Mouse (Mus musculus) midbrain, embryonic 12.5 days (tissue): ENCODE measurements at regions not wholly inside any gene's neighbourhood (a gene's known extent, or its start where the extent isn't known, plus 50 kb on each side); places are given as distances from the start of the nearest gene placed in this dataset.
A peak's percentile ranks its signal among the peaks of the same experiment; 100 is the strongest.
"Not testable (repeated sequence)": the region's sequence is repeated elsewhere in the genome, so short reads cannot be mapped to it uniquely, and the experiment has no call there.

ENCODE experiments used
- ATAC-seq: fragments of 200-750 bp; cut with Nextera tagmentation; 2 replicates; pipeline ENCODE4 v1.8.0; 2017; ENCODE audit warnings: low read depth, moderate TSS enrichment, moderate library complexity; ENCODE audit not compliant: low FRiP score
- H3K27ac ChIP-seq: fragments of 300-500 bp; sonication (generic); replicated peaks from 2 replicates; pipeline ENCODE4 v1.5.1; 2016; ENCODE audit warnings: mild to moderate bottlenecking
- H3K27me3 ChIP-seq: fragments of 300-500 bp; sonication (generic); 2 replicates; pipeline ENCODE4 v1.6.1; 2016; ENCODE audit warnings: mild to moderate bottlenecking
- H3K36me3 ChIP-seq: fragments of 300-500 bp; sonication (generic); 2 replicates; pipeline ENCODE4 v1.6.1; 2016
- H3K4me1 ChIP-seq: fragments of 300-500 bp; sonication (generic); 2 replicates; pipeline ENCODE4 v1.6.1; 2016
- H3K4me2 ChIP-seq: fragments of 300-500 bp; sonication (generic); replicated peaks from 2 replicates; pipeline ENCODE4 v1.6.1; 2016; ENCODE audit warnings: mild to moderate bottlenecking, moderate library complexity
- H3K4me3 ChIP-seq: fragments of 300-500 bp; sonication (generic); 2 replicates; pipeline ENCODE4 v1.5.1; 2016; ENCODE audit warnings: mild to moderate bottlenecking
- H3K9ac ChIP-seq: fragments of 300-500 bp; sonication (generic); replicated peaks from 2 replicates; pipeline ENCODE4 v1.6.1; 2016; ENCODE audit warnings: mild to moderate bottlenecking, moderate library complexity
- H3K9me3 ChIP-seq: fragments of 300-500 bp; sonication (generic); 2 replicates; pipeline ENCODE4 v1.6.1; 2016; ENCODE audit warnings: mild to moderate bottlenecking
- WGBS: fragments of 180-500 bp; shearing (Covaris S2); methylation state at CpG from one replicate; pipeline ENCODE4 v1.1.7; 2016; 5-methylcytosine and 5-hydroxymethylcytosine counted together

DNA sequence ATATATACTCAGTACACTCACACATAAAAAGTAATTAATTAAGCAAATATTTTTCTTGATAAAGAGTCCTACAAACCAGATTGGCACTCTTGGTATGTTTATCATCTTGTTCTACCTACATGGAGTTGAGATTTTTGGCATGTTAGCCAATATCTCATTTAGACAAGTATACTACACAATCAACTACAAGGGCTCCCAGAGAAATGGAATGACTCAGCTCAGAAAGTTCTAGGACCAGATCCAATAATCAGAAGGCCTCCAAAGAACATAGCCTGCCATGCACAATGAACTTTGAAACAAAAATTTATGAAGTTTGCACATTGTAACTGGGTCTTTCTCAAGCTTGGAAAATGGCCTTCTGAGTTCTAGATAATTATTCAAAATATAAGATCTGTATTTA is 100.0 kb upstream of the Tbl1x start:
- no peak overlapping the region for H3K27ac ChIP-seq
- no peak for ATAC-seq
- no peaks in the 10 kb centered on the region for H3K27me3 ChIP-seq
- H3K4me2 ChIP-seq: no peak overlapping the region
- no peak overlapping the region for H3K4me3 ChIP-seq
- H3K36me3 ChIP-seq: no peaks in the 10 kb centered on the region
- H3K9me3 ChIP-seq: no peaks in the 10 kb centered on the region
- H3K4me1 ChIP-seq: no peaks in the 10 kb centered on the region
- H3K9ac ChIP-seq: no peak overlapping the region

- Histone ChIP-seq H3K4me2 (no peak overlapping the region), H3K36me3 (no peaks in the 10 kb centered on the region), H3K4me3 (no peak overlapping the region), H3K27ac (no peak overlapping the region), H3K9ac (no peak overlapping the region), H3K9me3 (no peaks in the 10 kb centered on the region), H3K27me3 (no peaks in the 10 kb centered on the region), H3K4me1 (no peaks in the 10 kb centered on the region)
- no peak for ATAC-seq
Measured at GRCm38 (mm10) chrX:77414156-77414555, 96.7 kb upstream of the Tbl1x start.

GRCm38 (mm10) chrX:77417766-77418165 is 93.0 kb upstream of the Tbl1x start:
- Histone ChIP-seq H3K9me3 (no peaks in the 10 kb centered on the region), H3K27ac (no peak overlapping the region), H3K36me3 (no peaks in the 10 kb centered on the region), H3K4me2 (no peak overlapping the region), H3K9ac (no peak overlapping the region), H3K4me1 (no peaks in the 10 kb centered on the region), H3K27me3 (no peaks in the 10 kb centered on the region), H3K4me3 (no peak overlapping the region)
- ATAC-seq: no peak

DNA sequence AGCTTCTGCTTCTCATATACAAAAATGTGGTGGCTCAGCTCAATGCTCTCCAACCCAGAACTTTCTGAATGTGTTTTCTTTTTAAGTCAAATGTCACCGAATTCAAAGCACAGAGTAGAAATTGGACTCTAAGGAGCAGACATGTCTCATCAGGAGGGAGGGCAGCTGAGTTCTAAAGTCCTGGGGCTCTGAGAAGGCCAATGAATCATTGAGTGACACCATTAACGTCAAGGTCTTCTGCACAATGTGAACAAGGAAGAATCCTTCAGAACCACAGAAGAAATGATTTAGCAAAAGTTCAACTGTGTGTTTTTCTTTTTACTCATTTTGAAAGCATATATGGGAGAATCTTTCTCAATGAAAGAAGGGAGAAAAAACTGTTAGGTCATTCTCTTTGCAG is 88.6 kb upstream of the Tbl1x start:
- Histone ChIP-seq H3K4me2 (no peak overlapping the region), H3K4me1 (no peaks in the 10 kb centered on the region), H3K36me3 (no peaks in the 10 kb centered on the region), H3K27ac (no peak overlapping the region), H3K9me3 (no peaks in the 10 kb centered on the region), H3K4me3 (no peak overlapping the region), H3K9ac (no peak overlapping the region), H3K27me3 (no peaks in the 10 kb centered on the region)
- 65% methylated on average over 2 of the region's 2 CpGs for WGBS
- no peak for ATAC-seq

GRCm38 (mm10) chrX:77424792-77425727 is 85.8 kb upstream of the Tbl1x start:
- Histone ChIP-seq H3K4me3 (no peak overlapping the region), H3K4me1 (no peaks in the 10 kb centered on the region), H3K27ac (no peak overlapping the region), H3K9me3 (no peaks in the 10 kb centered on the region), H3K9ac (no peak overlapping the region), H3K36me3 (no peaks in the 10 kb centered on the region), H3K27me3 (no peaks in the 10 kb centered on the region), H3K4me2 (no peak overlapping the region)
- WGBS: 83% methylated on average over 3 of the region's 3 CpGs
- no peak for ATAC-seq

DNA sequence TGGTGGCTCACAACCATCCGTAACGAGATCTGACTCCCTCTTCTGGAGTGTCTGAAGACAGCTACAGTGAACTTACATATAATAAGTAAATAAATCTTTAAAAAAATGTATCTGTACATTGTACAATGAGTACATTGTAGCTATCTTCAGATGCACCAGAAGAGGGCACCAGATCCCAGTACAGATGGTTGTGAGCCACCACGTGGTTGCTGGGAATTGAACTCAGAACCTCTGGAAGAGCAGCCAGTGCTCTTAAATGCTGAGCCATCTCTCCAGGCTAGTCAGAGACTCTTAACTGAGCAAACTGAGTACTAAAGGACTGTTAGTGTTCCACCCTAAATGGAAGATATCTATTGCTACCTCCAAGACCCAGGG is 85.1 kb upstream of the Tbl1x start:
- H3K36me3 ChIP-seq, H3K27me3 ChIP-seq, H3K9me3 ChIP-seq, H3K4me3 ChIP-seq, H3K4me1 ChIP-seq, H3K9ac ChIP-seq, H3K27ac ChIP-seq, H3K4me2 ChIP-seq, ATAC-seq: not testable (repeated sequence)
- WGBS: 71% methylated on average over 3 of the region's 3 CpGs

- WGBS: 81% methylated on average over 6 of the region's 6 CpGs
- ATAC-seq: not testable (repeated sequence)
Measured at GRCm38 (mm10) chrX:77426836-77427235, 84.0 kb upstream of the Tbl1x start.

GRCm38 (mm10) chrX:77432001-77432565 is 78.7 kb upstream of the Tbl1x start:
- Histone ChIP-seq H3K27me3 (no peaks in the 10 kb centered on the region), H3K9ac (no peak overlapping the region), H3K4me2 (no peak overlapping the region), H3K27ac (peak overlapping the region; percentile 10; the same call in 1 of the 2 replicates), H3K9me3 (no peaks in the 10 kb centered on the region), H3K4me3 (no peak overlapping the region), H3K4me1 (no peaks in the 10 kb centered on the region), H3K36me3 (no peaks in the 10 kb centered on the region)
- ATAC-seq: no peak
- WGBS: 74% methylated on average over 2 of the region's 2 CpGs

More at GRCm38 (mm10) chrX:77426836-77427235, 84.0 kb upstream of the Tbl1x start:
- H3K36me3 ChIP-seq, H3K9me3 ChIP-seq, H3K9ac ChIP-seq, H3K4me3 ChIP-seq, H3K4me1 ChIP-seq, H3K27ac ChIP-seq, H3K4me2 ChIP-seq, H3K27me3 ChIP-seq: not testable (repeated sequence)

DNA sequence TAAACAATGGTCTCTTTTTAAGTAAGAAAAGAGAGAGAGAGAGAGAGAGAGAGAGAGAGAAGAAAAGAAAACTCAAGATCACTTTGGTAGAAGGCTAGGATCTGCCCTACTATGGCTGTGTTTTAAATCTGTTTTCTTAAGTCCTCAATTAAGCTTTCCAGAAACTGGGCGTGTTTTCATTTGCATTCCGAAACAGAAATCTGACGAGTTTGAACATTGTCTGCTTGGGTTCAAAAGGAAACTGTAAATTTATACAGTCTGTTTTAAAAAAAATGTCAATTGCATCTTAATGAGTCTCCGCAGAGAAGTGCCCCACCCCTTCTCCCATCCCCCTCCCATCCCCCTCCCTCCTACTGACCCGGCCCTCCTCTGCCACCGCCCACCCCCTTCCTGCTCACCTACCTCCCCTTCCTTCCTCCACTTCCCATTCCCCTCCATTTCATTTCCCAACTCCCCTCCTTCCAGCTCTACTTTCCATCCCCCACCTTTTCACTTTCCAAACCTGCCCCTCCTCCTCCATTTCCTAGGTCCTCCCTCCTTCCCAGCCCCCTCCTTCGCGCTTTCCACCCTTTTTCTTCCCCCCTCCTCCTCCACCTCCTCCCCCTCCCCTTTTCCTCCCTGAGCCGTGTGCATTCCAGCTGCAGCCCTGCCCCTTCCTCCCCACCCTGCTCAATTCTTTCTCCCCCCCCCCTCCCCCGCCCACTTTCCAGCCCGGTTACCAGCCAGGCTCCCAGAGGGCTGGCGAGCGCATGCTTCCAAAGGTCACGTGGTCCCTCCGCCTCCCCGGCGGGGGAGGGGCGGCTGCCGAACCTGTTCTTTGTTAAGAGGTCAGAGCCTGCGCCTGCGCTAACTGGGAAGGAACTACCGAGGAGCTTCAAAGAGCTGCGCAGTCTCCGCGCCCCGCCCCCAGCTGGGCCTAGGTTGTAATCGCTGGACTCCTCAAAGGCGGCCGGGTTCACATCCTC is 77.7 kb upstream of the Tbl1x start:
- H3K27me3 ChIP-seq: no peaks in the 10 kb centered on the region
- H3K36me3 ChIP-seq: no peaks in the 10 kb centered on the region
- ATAC-seq: peak; percentile 98
- WGBS: 22% methylated on average over 27 of the region's 29 CpGs
- H3K27ac ChIP-seq: peak overlapping the region; percentile 65
- no peaks in the 10 kb centered on the region for H3K4me1 ChIP-seq
- no peaks in the 10 kb centered on the region for H3K9me3 ChIP-seq
- H3K9ac ChIP-seq: no peak overlapping the region
- peak overlapping the region; percentile 26 for H3K4me2 ChIP-seq
- H3K4me3 ChIP-seq: peak overlapping the region; percentile 13

- no peaks in the 10 kb centered on the region for H3K4me1 ChIP-seq
- no peaks in the 10 kb centered on the region for H3K36me3 ChIP-seq
- H3K27me3 ChIP-seq: no peaks in the 10 kb centered on the region
- peak overlapping the region; percentile 65 for H3K27ac ChIP-seq
- peak overlapping the region; percentile 26 for H3K4me2 ChIP-seq
- H3K4me3 ChIP-seq: 0 out of 2 replicates have a peak overlapping the region, but pooled peaks have one; percentile 5
- no peaks in the 10 kb centered on the region for H3K9me3 ChIP-seq
- ATAC-seq: peak; percentile 56; the same call in 1 of the 2 replicates
- no peak overlapping the region for H3K9ac ChIP-seq
- 21% methylated on average over 3 of the region's 3 CpGs for WGBS
Measured at GRCm38 (mm10) chrX:77433811-77434192, 77.0 kb upstream of the Tbl1x start.

- no peaks in the 10 kb centered on the region for H3K27me3 ChIP-seq
- no peaks in the 10 kb centered on the region for H3K9me3 ChIP-seq
- no peak overlapping the region for H3K27ac ChIP-seq
- 41% methylated on average over 3 of the region's 3 CpGs for WGBS
- H3K4me3 ChIP-seq: no peak overlapping the region
- peaks cover 7% of the 10 kb centered on the region; the same call in 1 of the 2 replicates for H3K4me1 ChIP-seq
- ATAC-seq: no peak; the same call in 1 of the 2 replicates
- H3K36me3 ChIP-seq: no peaks in the 10 kb centered on the region
- H3K4me2 ChIP-seq: no peak overlapping the region
- no peak overlapping the region for H3K9ac ChIP-seq
Measured at GRCm38 (mm10) chrX:77443852-77444492, 66.8 kb upstream of the Tbl1x start.
